24 mouse cellular contexts compared by ENCODE assay signal in genomic region chr15:18993512-18993911, GRCm38 (mm10).
"Had no signal": no experiment of that assay in that cellular context is flagged by ENCODE, and none has a peak within 500 bp of the region (broad histone marks: within the 10 kb centered on the region; RNA-seq: fewer than 3 reads in every experiment).

No protein-coding gene starts in this region.

- H3K27ac ChIP-seq: heart, embryonic 10.5 days; hindbrain, embryonic 13.5 days; hindbrain, embryonic 15.5 days; hindbrain, postnatal 0 days; kidney, embryonic 15.5 days; kidney, postnatal 0 days; limb, embryonic 13.5 days; limb, embryonic 15.5 days; liver, embryonic 12.5 days; liver, embryonic 14.5 days had no signal

- H3K9me3 ChIP-seq: heart, embryonic 10.5 days; heart, embryonic 12.5 days; hindbrain, embryonic 13.5 days; hindbrain, embryonic 15.5 days; kidney, embryonic 15.5 days; limb, embryonic 13.5 days; limb, embryonic 15.5 days; liver, embryonic 12.5 days had no signal

- H3K4me2 ChIP-seq: heart, embryonic 12.5 days; hindbrain, embryonic 13.5 days; hindbrain, embryonic 15.5 days; kidney, embryonic 15.5 days; limb, embryonic 13.5 days; limb, embryonic 15.5 days; liver, embryonic 12.5 days had no signal

- H3K36me3 ChIP-seq: heart, embryonic 10.5 days; heart, embryonic 12.5 days; hindbrain, embryonic 13.5 days; hindbrain, embryonic 15.5 days; kidney, embryonic 15.5 days; limb, embryonic 13.5 days; limb, embryonic 15.5 days; liver, embryonic 12.5 days had no signal

- ATAC-seq: hindbrain, postnatal 0 days; intestine, embryonic 16.5 days; liver, embryonic 12.5 days had no signal

- H3K9ac ChIP-seq: heart, embryonic 12.5 days; hindbrain, embryonic 13.5 days; hindbrain, embryonic 15.5 days; kidney, embryonic 15.5 days; limb, embryonic 13.5 days; limb, embryonic 15.5 days; liver, embryonic 12.5 days; liver, embryonic 14.5 days had no signal

- H3K4me1 ChIP-seq: heart, embryonic 10.5 days; heart, embryonic 12.5 days; hindbrain, embryonic 13.5 days; hindbrain, embryonic 15.5 days; kidney, embryonic 15.5 days; limb, embryonic 13.5 days; limb, embryonic 15.5 days; liver, embryonic 12.5 days had no signal

- DNase-seq: gastrocnemius, postnatal 14 days; gastrocnemius, postnatal 36 days; heart, adult 18-20 months; heart, postnatal 36 days; kidney, adult 11 months; kidney, adult 2 months; kidney, adult 9 months; kidney, postnatal 14 days; kidney, postnatal 36 days; layer of hippocampus, adult 9-11 months; layer of hippocampus, postnatal 36 days; left cerebral cortex, postnatal 4 days had no signal

- H3K27me3 ChIP-seq: heart, embryonic 12.5 days; hindbrain, embryonic 13.5 days; hindbrain, embryonic 15.5 days; kidney, embryonic 15.5 days; limb, embryonic 13.5 days; limb, embryonic 15.5 days; liver, embryonic 12.5 days had no signal

- H3K4me3 ChIP-seq: heart, embryonic 10.5 days; heart, embryonic 12.5 days; hindbrain, embryonic 13.5 days; hindbrain, embryonic 15.5 days; kidney, embryonic 15.5 days; limb, embryonic 13.5 days; limb, embryonic 15.5 days; liver, embryonic 12.5 days had no signal
